Mouse (Mus musculus) hindbrain, embryonic 15.5 days (tissue): ENCODE measurements around the gene Ccdc121. TPM values are rescaled to one million over a fixed set of nuclear protein-coding genes. Genes with fewer than 3 reads are reported as not detected.
"Not testable (repeated sequence)": the region's sequence is repeated elsewhere in the genome, so short reads cannot be mapped to it uniquely, and the experiment has no call there.

Experiments
- ATAC-seq: fragments of 200-750 bp; cut with Nextera tagmentation; 2 replicates; pipeline ENCODE4 v1.8.0; 2017; ENCODE audit warnings: low read depth, moderate number of reproducible peaks, moderate TSS enrichment; ENCODE audit not compliant: low FRiP score
- H3K27ac ChIP-seq: fragments of 300-500 bp; sonication (generic); replicated peaks from 2 replicates; pipeline ENCODE4 v1.5.1; 2015; ENCODE audit warnings: mild to moderate bottlenecking, inconsistent platforms
- H3K27me3 ChIP-seq: fragments of 300-500 bp; sonication (generic); 2 replicates; pipeline ENCODE4 v1.6.1; 2015; ENCODE audit warnings: control low read depth, inconsistent platforms
- H3K36me3 ChIP-seq: fragments of 300-500 bp; sonication (generic); 2 replicates; pipeline ENCODE4 v1.6.1; 2015; ENCODE audit warnings: control low read depth, inconsistent platforms
- H3K4me1 ChIP-seq: fragments of 300-500 bp; sonication (generic); replicated peaks from 2 replicates; pipeline ENCODE4 v1.6.1; 2015; ENCODE audit warnings: control low read depth, inconsistent platforms
- H3K4me2 ChIP-seq: fragments of 300-500 bp; sonication (generic); 2 replicates; pipeline ENCODE4 v1.6.1; 2015; ENCODE audit warnings: moderate library complexity, mild to moderate bottlenecking, inconsistent platforms
- H3K4me3 ChIP-seq: fragments of 300-500 bp; sonication (generic); 2 replicates; pipeline ENCODE4 v1.5.1; 2015; ENCODE audit warnings: mild to moderate bottlenecking, inconsistent platforms
- H3K9ac ChIP-seq: fragments of 300-500 bp; sonication (generic); 2 replicates; pipeline ENCODE4 v1.6.1; 2015; ENCODE audit warnings: inconsistent platforms
- H3K9me3 ChIP-seq: fragments of 300-500 bp; sonication (generic); 2 replicates; pipeline ENCODE4 v1.6.1; 2016; ENCODE audit warnings: control low read depth, inconsistent platforms
- WGBS: fragments of 180-500 bp; shearing (Covaris S2); methylation state at CpG from one replicate; pipeline ENCODE4 v1.1.7; 2015; 5-methylcytosine and 5-hydroxymethylcytosine counted together
- polyA plus RNA-seq: library from polyadenylated mRNA; unstranded; fragments of >200 nt; fragmentation: Nextera tagmentation; extraction: Ambion mirVana; gene quantifications from 2 replicates; pipeline ENCODE4 v1.2.1, GENCODE M21; 2015

Ccdc121 gene
- polyA plus RNA-seq, 1 experiment from 2014 or later: not detected

DNA sequence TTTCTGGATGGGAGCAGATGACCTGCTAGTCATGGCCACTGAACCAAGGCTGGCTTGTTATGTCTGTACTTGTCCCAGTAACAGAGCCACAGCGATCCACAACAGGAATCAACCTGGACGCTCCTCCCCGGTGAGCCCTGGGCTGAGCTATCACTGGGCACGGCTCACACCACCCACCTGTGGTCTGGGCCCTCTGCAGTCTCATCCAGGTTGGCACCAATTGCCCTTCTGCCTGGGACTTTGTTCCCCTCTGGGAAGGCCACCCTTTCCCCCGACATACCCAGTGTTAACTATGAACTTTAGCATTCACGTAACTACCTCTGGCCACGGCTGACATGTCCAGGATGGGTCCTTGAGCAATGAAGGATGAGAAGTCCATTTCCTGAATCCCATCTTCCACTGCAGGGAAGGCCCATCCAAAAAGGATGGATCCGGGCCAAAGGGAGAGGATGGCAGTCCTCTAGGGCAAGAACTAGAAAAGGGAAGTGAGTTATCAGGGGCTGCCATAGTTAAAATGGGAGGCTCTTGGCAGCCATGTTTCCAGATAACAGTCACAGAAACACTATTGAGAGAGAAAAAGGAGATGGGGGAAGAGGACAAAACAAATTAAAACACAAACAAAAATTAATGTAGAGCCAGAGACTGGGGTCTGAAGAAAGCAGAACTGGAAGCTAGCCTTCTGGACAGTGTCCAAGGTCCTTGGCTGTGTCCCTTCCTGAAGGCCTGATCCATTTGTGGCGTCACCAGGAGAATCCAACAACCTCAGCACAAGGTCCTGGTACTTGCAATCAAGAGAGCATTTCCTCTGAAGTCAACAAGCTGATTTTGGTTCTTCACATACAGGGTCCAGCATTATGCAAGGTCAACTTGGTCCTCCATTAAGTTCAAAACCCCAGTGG, 26.6 kb upstream of the Ccdc121 start:
- ATAC-seq: no peak
- no peaks in the 10 kb centered on the region for H3K27me3 ChIP-seq
- peaks cover 5% of the 10 kb centered on the region; the same call in 1 of the 2 replicates for H3K4me1 ChIP-seq
- no peak overlapping the region for H3K4me2 ChIP-seq
- H3K36me3 ChIP-seq: no peaks in the 10 kb centered on the region
- H3K4me3 ChIP-seq: no peak overlapping the region
- no peak overlapping the region for H3K27ac ChIP-seq
- H3K9me3 ChIP-seq: no peaks in the 10 kb centered on the region
- 93% methylated on average over 9 of the region's 9 CpGs for WGBS
- no peak overlapping the region for H3K9ac ChIP-seq

DNA sequence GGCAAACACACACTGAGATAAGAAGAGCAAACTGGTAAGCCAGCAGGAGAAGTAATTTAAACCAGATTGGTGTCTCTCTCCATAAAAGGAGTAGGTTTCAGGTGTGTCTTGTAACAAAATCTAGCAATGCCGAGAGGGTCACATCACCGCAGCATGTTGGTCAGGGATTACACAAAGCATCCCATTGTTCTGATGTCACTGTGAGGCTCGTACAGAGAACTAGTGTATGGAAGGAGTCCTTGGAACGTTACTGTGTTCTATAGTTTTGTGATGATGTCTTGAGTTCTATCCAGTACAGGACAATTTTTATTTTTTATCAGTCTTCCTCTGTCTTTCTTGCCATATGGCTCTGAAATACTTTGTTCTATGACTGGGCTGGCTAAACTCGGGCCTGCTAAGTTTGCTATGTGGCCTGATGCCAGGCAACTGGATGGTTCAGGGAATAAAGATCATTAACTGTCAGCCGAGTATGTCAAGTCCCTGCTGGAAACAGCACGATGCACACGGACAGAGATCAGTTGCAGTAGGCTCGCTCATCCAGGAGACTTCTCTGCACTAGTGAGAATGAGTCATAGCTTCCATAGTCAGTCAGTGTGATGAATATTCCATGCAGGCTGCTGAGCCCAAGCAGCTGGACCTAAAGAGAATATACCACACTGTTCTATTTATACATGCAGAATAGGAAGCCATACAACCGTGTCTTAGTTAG, 24.1 kb upstream of the Ccdc121 start:
- no peaks in the 10 kb centered on the region for H3K27me3 ChIP-seq
- WGBS: 40% methylated on average over 10 of the region's 10 CpGs
- no peak overlapping the region for H3K4me2 ChIP-seq

DNA sequence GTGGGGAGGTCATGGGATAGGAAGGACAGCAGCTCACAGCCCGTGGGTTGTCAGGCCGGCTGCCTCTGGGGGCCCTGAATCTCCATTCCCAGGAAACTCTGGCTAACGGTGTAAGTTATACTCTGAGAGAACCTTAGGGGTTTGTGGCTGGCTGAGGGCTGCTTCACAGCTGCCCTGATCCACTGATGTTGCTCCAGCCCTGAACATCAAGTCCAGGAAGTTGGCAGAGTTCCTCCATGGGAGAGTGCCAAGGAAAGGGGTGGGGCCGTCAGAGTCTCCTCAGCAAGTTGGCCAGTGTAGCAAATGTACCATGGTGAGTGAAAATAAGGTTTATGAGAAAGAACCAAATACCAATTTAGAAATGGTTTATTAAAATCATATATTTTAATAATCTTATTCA, 18.1 kb upstream of the Ccdc121 start:
- no peaks in the 10 kb centered on the region for H3K27me3 ChIP-seq
- no peak overlapping the region for H3K27ac ChIP-seq
- no peaks in the 10 kb centered on the region for H3K36me3 ChIP-seq
- 65% methylated on average over 4 of the region's 4 CpGs for WGBS
- no peak overlapping the region for H3K4me3 ChIP-seq
- no peak overlapping the region for H3K9ac ChIP-seq
- H3K4me2 ChIP-seq: no peak overlapping the region
- ATAC-seq: no peak
- H3K4me1 ChIP-seq: 0 out of 2 replicates have a peak, but pooled peaks cover 4% of the 10 kb centered on the region
- H3K9me3 ChIP-seq: no peaks in the 10 kb centered on the region

More for the DNA sequence above, 24.1 kb upstream of the Ccdc121 start:
- H3K4me1 ChIP-seq: peaks cover 5% of the 10 kb centered on the region; the same call in 1 of the 2 replicates
- H3K9me3 ChIP-seq: no peaks in the 10 kb centered on the region
- no peaks in the 10 kb centered on the region for H3K36me3 ChIP-seq
- no peak overlapping the region for H3K4me3 ChIP-seq
- H3K27ac ChIP-seq: no peak overlapping the region
- H3K9ac ChIP-seq: no peak overlapping the region
- no peak for ATAC-seq

DNA sequence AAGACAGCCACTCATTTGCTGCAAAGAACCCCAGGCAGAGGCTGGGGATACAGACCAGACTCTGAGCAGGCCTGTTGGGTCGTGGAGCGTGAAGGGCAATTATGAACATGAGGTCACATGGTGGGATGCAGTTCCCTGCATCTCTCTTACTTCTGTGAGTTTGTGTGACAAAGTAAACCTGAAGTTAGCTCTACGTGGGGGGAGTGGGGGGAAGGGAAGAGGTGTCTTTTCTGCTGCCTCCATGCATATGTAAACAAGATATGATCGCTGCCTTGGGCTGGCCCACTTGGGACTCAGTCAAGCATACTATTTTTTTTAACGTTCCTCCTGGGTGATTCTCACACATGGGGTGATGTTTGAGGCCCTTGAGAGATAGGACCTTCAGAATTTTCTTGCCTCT, 14.7 kb upstream of the Ccdc121 start:
- Histone ChIP-seq H3K27ac (no peak overlapping the region), H3K4me3 (no peak overlapping the region), H3K9ac (no peak overlapping the region), H3K27me3 (no peaks in the 10 kb centered on the region), H3K4me1 (0 out of 2 replicates have a peak, but pooled peaks cover 4% of the 10 kb centered on the region), H3K36me3 (no peaks in the 10 kb centered on the region), H3K4me2 (no peak overlapping the region), H3K9me3 (no peaks in the 10 kb centered on the region)
- ATAC-seq: no peak
- 55% methylated on average over 5 of the region's 5 CpGs for WGBS

DNA sequence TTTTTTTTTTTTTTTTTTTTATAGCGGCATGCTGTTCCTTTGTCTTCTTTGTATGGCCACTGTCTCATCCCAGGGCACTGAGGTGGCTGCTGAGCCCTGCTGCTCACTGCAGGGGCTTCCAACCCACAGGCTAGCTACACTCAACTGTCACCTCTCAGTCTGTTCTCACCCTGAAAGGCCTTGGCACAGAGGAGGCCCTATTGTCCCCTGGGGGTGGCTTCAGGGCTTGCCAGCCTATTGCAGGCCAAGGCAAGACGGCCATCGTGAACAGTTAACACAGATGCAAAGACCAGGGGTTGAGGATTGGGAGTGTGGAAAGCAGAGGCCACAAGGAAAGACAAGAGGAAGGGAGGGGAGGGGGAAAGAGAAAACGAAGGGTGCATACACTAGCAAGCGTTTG, 12.6 kb upstream of the Ccdc121 start:
- Histone ChIP-seq H3K4me2 (no peak overlapping the region), H3K9me3 (no peaks in the 10 kb centered on the region), H3K36me3 (no peaks in the 10 kb centered on the region), H3K4me3 (no peak overlapping the region), H3K27me3 (no peaks in the 10 kb centered on the region), H3K9ac (no peak overlapping the region), H3K27ac (no peak overlapping the region), H3K4me1 (no peaks in the 10 kb centered on the region)
- 41% methylated on average over 5 of the region's 5 CpGs for WGBS
- ATAC-seq: no peak

DNA sequence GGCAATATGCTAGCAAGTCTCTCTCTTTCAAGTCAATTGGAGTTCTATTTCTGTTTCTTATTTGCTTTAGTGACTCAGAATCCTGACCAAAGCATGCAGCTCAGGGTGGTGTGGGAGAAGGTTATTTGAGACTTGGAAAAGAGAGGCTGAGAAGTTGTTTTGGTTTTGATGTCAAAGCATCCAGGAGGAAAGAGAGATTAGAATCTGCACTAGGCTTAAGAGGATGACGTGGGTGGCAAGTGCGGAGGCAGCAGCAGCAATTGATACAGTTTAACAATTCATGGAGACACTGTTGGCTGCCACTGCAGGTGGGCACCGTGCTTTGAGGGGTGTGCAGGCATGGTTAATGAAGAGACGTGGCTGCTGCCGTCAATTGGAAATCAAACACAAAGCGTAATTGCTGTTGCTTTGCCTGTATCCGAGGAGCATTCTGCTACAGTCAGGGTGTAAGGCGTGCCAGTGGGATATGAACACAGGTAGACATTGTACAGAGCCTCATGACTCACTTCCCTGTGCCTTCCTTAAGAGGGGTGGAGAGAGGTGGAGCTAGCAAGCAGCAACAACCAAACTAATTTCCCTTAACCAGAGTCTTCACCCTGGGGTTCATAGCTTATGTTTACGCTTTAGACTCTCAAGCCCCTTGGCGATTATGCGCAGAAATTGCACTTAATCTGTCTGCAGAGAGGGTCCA, 10.3 kb upstream of the Ccdc121 start:
- Histone ChIP-seq H3K9me3 (no peaks in the 10 kb centered on the region), H3K4me1 (no peaks in the 10 kb centered on the region), H3K4me2 (no peak overlapping the region), H3K27ac (no peak overlapping the region), H3K36me3 (no peaks in the 10 kb centered on the region), H3K4me3 (no peak overlapping the region), H3K27me3 (no peaks in the 10 kb centered on the region), H3K9ac (no peak overlapping the region)
- 65% methylated on average over 11 of the region's 11 CpGs for WGBS
- no peak for ATAC-seq

DNA sequence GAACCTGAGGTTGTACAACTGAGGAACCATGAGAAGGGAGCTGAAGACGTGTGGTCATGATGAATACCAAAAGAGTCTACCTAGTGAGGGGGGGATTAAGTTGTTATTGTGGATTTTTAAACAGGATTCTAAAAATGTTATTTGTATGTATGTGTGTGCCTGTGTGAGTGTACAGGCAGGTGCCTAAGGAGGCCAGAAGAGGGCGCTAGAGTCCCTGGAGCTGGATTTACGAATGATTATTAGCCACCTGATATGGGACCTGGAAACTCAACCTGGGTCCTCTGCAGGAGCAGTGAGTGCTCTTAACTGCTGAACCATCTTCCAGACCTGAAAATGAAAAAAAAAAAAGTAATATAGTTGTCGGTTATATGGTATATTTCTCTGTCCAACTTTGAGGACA, 7.9 kb upstream of the Ccdc121 start:
- no peaks in the 10 kb centered on the region for H3K27me3 ChIP-seq
- no peak for ATAC-seq
- no peak overlapping the region for H3K4me3 ChIP-seq
- no peaks in the 10 kb centered on the region for H3K4me1 ChIP-seq
- H3K36me3 ChIP-seq: no peaks in the 10 kb centered on the region
- H3K9me3 ChIP-seq: no peaks in the 10 kb centered on the region
- H3K9ac ChIP-seq: no peak overlapping the region
- H3K27ac ChIP-seq: no peak overlapping the region
- no peak overlapping the region for H3K4me2 ChIP-seq
- WGBS: 89% methylated on average over 4 of the region's 4 CpGs

DNA sequence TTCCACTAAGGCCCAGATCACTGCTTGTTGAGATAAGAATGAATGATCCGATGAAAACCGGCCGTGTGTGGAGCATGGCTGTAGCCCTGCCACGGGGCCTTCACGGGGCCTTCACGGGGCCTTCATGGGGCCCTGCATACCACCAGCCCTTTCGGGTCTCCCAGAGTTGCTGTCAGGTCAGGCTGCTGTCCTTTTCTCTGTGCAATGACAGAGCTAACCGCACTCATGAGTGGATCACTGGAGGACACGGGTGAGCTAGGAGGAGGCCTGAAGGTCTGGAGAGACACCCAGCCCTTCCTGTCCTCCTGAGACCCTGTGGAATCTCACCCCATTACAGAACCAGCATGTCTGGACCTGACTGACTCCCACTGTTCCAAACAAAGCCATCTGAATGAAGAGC, 6.8 kb upstream of the Ccdc121 start:
- 95% methylated on average over 9 of the region's 9 CpGs for WGBS

DNA sequence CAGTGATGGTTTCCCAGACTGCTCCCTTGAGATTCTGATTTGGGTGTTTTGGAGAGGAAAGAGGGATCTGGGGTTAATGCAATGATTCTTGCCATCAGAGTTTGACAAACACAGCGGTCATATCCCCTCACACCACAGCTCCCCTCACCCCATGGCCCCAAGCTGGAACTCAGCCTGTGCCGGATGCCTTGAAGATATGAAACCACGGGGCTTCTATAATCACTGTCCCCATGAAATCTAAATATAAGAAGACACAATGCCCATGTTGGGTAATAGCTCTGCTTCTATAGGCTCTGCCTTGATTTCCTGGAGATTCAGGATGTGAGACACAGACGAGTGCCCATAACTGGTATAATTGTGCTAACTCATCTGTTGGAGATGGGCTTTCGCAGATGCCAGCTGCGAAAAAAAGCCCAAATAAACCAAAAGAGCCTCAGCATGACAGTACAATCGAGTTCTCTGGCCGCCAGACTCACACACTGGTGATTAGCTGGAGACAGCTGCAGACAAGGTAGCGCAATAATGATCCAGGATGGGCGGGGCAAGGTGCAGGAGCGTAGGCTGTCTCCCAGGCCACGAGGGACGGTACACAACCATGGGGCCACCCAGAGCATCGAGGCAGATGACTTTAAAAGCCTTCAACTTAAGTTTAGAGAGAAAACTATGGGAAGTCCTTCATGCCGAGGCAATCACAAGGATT, 1.3 kb upstream of the Ccdc121 start:
- no peak overlapping the region for H3K9ac ChIP-seq
- no peaks in the 10 kb centered on the region for H3K27me3 ChIP-seq
- no peaks in the 10 kb centered on the region for H3K4me1 ChIP-seq
- no peak overlapping the region for H3K27ac ChIP-seq
- H3K4me3 ChIP-seq: no peak overlapping the region
- H3K36me3 ChIP-seq: no peaks in the 10 kb centered on the region
- no peak for ATAC-seq
- WGBS: 82% methylated on average over 15 of the region's 15 CpGs
- no peak overlapping the region for H3K4me2 ChIP-seq
- H3K9me3 ChIP-seq: no peaks in the 10 kb centered on the region

More for the DNA sequence above, 6.8 kb upstream of the Ccdc121 start:
- no peaks in the 10 kb centered on the region for H3K27me3 ChIP-seq
- H3K4me3 ChIP-seq: no peak overlapping the region
- no peaks in the 10 kb centered on the region for H3K9me3 ChIP-seq
- H3K4me2 ChIP-seq: no peak overlapping the region
- no peak for ATAC-seq
- no peak overlapping the region for H3K27ac ChIP-seq
- H3K4me1 ChIP-seq: no peaks in the 10 kb centered on the region
- no peaks in the 10 kb centered on the region for H3K36me3 ChIP-seq
- H3K9ac ChIP-seq: no peak overlapping the region

DNA sequence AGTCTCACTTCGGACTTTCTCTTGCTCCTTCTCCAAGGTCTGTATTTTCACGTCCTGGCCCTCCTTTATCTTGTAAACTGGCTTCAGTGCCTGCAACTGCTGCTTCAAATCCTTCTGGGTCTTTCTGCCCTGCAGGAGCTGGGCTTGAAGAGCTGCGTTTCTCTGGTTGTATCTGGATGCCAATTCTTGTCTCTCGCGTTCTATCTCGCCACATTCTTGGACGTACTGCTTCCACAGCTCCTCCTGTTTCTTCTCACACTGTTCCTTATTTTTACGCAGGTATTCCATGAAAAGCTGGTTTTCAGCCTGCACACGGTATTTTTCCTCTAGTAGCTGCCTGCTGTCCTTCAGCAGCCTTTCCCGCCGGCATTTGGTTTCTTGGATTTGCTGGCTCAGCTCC, 396 bp downstream of the Ccdc121 start:
- H3K27me3 ChIP-seq, H3K4me3 ChIP-seq, H3K9ac ChIP-seq, ATAC-seq, H3K4me2 ChIP-seq, H3K4me1 ChIP-seq, H3K9me3 ChIP-seq, H3K27ac ChIP-seq, H3K36me3 ChIP-seq: not testable (repeated sequence)
- 73% methylated on average over 11 of the region's 11 CpGs for WGBS

DNA sequence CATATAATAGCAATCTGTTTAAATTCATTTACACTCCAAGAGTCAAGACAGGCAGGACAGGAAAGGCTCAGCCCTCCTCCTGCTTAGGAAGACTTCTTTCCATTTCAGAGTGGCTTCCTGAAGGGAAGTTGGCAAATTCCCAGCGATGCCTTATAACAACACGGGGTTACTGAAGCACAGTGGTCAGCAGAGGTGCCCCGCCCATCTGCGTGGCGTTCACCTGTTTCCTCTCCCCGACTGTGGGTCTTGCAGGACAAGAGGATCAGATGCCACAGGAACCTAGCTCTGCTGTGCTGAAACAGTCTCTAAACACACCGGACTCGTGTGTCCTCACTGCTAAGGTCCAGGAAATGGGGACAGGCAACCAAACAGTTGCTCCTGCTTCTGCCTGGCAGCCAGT, 5.9 kb downstream of the Ccdc121 start:
- no peaks in the 10 kb centered on the region for H3K36me3 ChIP-seq
- ATAC-seq: no peak
- H3K4me1 ChIP-seq: 0 out of 2 replicates have a peak, but pooled peaks cover 3% of the 10 kb centered on the region
- H3K9me3 ChIP-seq: no peaks in the 10 kb centered on the region
- H3K27ac ChIP-seq: no peak overlapping the region
- H3K27me3 ChIP-seq: no peaks in the 10 kb centered on the region
- H3K4me2 ChIP-seq: no peak overlapping the region
- no peak overlapping the region for H3K9ac ChIP-seq
- no peak overlapping the region for H3K4me3 ChIP-seq
- WGBS: 62% methylated on average over 8 of the region's 8 CpGs
